Mouse (Mus musculus) liver, embryonic 11.5 days (tissue): ENCODE data around the gene Flt3. TPM values are rescaled to one million over a fixed set of nuclear protein-coding genes. Genes with fewer than 3 reads are reported as not detected.
A peak's percentile ranks its signal among the peaks of the same experiment; 100 is the strongest.

Experiments used
- ATAC-seq: fragments of 200-750 bp; cut with Nextera tagmentation; replicated peaks from 2 replicates; pipeline ENCODE4 v1.8.0; 2017; ENCODE audit warnings: moderate number of reproducible peaks, mild to moderate bottlenecking, moderate TSS enrichment, moderate library complexity; ENCODE audit not compliant: low FRiP score
- DNase-seq: peaks from one replicate; pipeline ENCODE4 v3.0.0-alpha.2; 2017; ENCODE audit warnings: low spot score
- H3K27ac ChIP-seq: fragments of 300-500 bp; sonication (generic); 2 replicates; pipeline ENCODE4 v1.5.1; 2014; ENCODE audit warnings: mild to moderate bottlenecking, low read depth, low read length, control low read depth
- H3K27me3 ChIP-seq: fragments of 300-500 bp; sonication (generic); replicated peaks from 2 replicates; pipeline ENCODE4 v1.6.1; 2014; ENCODE audit warnings: low read length, mixed read lengths; ENCODE audit not compliant: control insufficient read depth, insufficient read depth
- H3K36me3 ChIP-seq: fragments of 300-500 bp; sonication (generic); 2 replicates; pipeline ENCODE4 v1.6.1; 2014; ENCODE audit warnings: mild to moderate bottlenecking, low read length, moderate library complexity, mixed read lengths; ENCODE audit not compliant: control insufficient read depth, insufficient read depth
- H3K4me1 ChIP-seq: fragments of 300-500 bp; sonication (generic); replicated peaks from 2 replicates; pipeline ENCODE4 v1.6.1; 2014; ENCODE audit warnings: low read length, mixed read lengths; ENCODE audit not compliant: control insufficient read depth, insufficient read depth
- H3K4me2 ChIP-seq: fragments of 300-500 bp; sonication (generic); 2 replicates; pipeline ENCODE4 v1.6.1; 2014; ENCODE audit warnings: mild to moderate bottlenecking, control low read depth, moderate library complexity
- H3K4me3 ChIP-seq: fragments of 300-500 bp; sonication (generic); 2 replicates; pipeline ENCODE4 v1.5.1; 2014; ENCODE audit warnings: low read depth, low read length, control low read depth
- H3K9ac ChIP-seq: fragments of 300-500 bp; sonication (generic); 2 replicates; pipeline ENCODE4 v1.6.1; 2014; ENCODE audit warnings: low read depth, low read length, control low read depth
- H3K9me3 ChIP-seq: fragments of 300-500 bp; sonication (generic); 2 replicates; pipeline ENCODE4 v1.6.1; 2016; ENCODE audit warnings: low read length, inconsistent platforms, mixed read lengths; ENCODE audit not compliant: control insufficient read depth
- WGBS: fragments of 180-500 bp; shearing (Covaris S2); extraction: QIAGEN DNeasy Blood & Tissue Kit; methylation state at CpG from one replicate; pipeline ENCODE4 v1.1.7; 2014; 5-methylcytosine and 5-hydroxymethylcytosine counted together
- polyA plus RNA-seq: library from polyadenylated mRNA; unstranded; fragments of >200 nt; fragmentation: Nextera tagmentation; extraction: Ambion mirVana; gene quantifications from 2 replicates; pipeline ENCODE4 v1.2.1, GENCODE M21; 2014

The Flt3 gene
- polyA plus RNA-seq, 1 experiment from 2014 or later, result 1.8 TPM

GRCm38 (mm10) chr5:147332711-147333110 lies 67.6 kb downstream of the Flt3 start:
- no peak overlapping the region for H3K4me2 ChIP-seq
- ATAC-seq, result no peak

GRCm38 (mm10) chr5:147331547-147331946 lies 68.7 kb downstream of the Flt3 start:
- DNase-seq, result no peak
- Histone ChIP-seq H3K27me3 (no peaks in the 10 kb centered on the region), H3K4me3 (no peak overlapping the region), H3K4me2 (no peak overlapping the region), H3K27ac (no peak overlapping the region), H3K9me3 (no peaks in the 10 kb centered on the region), H3K4me1 (no peaks in the 10 kb centered on the region), H3K9ac (no peak overlapping the region), H3K36me3 (no peaks in the 10 kb centered on the region)
- 39% methylated on average over 2 of the region's 2 CpGs for WGBS
- peak; percentile 54; the same call in 1 of the 2 replicates for ATAC-seq

More at GRCm38 (mm10) chr5:147332711-147333110, 67.6 kb downstream of the Flt3 start:
- Histone ChIP-seq H3K4me3 (no peak overlapping the region), H3K4me1 (no peaks in the 10 kb centered on the region), H3K9me3 (no peaks in the 10 kb centered on the region), H3K27me3 (no peaks in the 10 kb centered on the region), H3K9ac (no peak overlapping the region), H3K36me3 (no peaks in the 10 kb centered on the region), H3K27ac (no peak overlapping the region)
- 32% methylated on average over 7 of the region's 7 CpGs for WGBS
- no peak for DNase-seq

GRCm38 (mm10) chr5:147329946-147330345 lies 70.3 kb downstream of the Flt3 start:
- no peak overlapping the region for H3K9ac ChIP-seq
- H3K36me3 ChIP-seq, result no peaks in the 10 kb centered on the region
- H3K27ac ChIP-seq, result no peak overlapping the region
- H3K9me3 ChIP-seq, result no peaks in the 10 kb centered on the region
- H3K4me1 ChIP-seq, result no peaks in the 10 kb centered on the region
- no peak overlapping the region for H3K4me2 ChIP-seq
- no peaks in the 10 kb centered on the region for H3K27me3 ChIP-seq
- WGBS, result 78% methylated on average over 11 of the region's 11 CpGs
- no peak overlapping the region for H3K4me3 ChIP-seq
- no peak for ATAC-seq
- DNase-seq, result no peak

- WGBS, result 83% methylated on average over 5 of the region's 5 CpGs
- H3K4me1 ChIP-seq, result 0 out of 2 replicates have a peak, but pooled peaks cover 1% of the 10 kb centered on the region
- no peaks in the 10 kb centered on the region for H3K36me3 ChIP-seq
- H3K27ac ChIP-seq, result no peak overlapping the region
- no peaks in the 10 kb centered on the region for H3K9me3 ChIP-seq
- DNase-seq (no peak), ATAC-seq (no peak)
- no peak overlapping the region for H3K9ac ChIP-seq
- H3K4me3 ChIP-seq, result no peak overlapping the region
- H3K4me2 ChIP-seq, result no peak overlapping the region
- peaks cover 2% of the 10 kb centered on the region for H3K27me3 ChIP-seq
Observed at GRCm38 (mm10) chr5:147327636-147328035, 72.7 kb downstream of the Flt3 start.

- H3K36me3 ChIP-seq, result no peaks in the 10 kb centered on the region
- peaks cover 16% of the 10 kb centered on the region for H3K27me3 ChIP-seq
- DNase-seq (no peak), ATAC-seq (no peak)
- no peaks in the 10 kb centered on the region for H3K9me3 ChIP-seq
- H3K4me3 ChIP-seq, result no peak overlapping the region
- H3K4me2 ChIP-seq, result no peak overlapping the region
- H3K27ac ChIP-seq, result no peak overlapping the region
- 0 out of 2 replicates have a peak, but pooled peaks cover 2% of the 10 kb centered on the region for H3K4me1 ChIP-seq
- 71% methylated on average over 11 of the region's 11 CpGs for WGBS
- no peak overlapping the region for H3K9ac ChIP-seq
Observed at GRCm38 (mm10) chr5:147325931-147326330, 74.4 kb downstream of the Flt3 start.

- Histone ChIP-seq H3K9ac (no peak overlapping the region), H3K36me3 (no peaks in the 10 kb centered on the region), H3K4me3 (no peak overlapping the region), H3K9me3 (no peaks in the 10 kb centered on the region), H3K4me2 (peak overlapping the region; percentile 34; the same call in 1 of the 2 replicates), H3K27me3 (peaks cover 32% of the 10 kb centered on the region), H3K27ac (no peak overlapping the region), H3K4me1 (0 out of 2 replicates have a peak, but pooled peaks cover 2% of the 10 kb centered on the region)
- peak; percentile 32 for ATAC-seq
- WGBS, result 7% methylated on average over 17 of the region's 17 CpGs
- no peak for DNase-seq
Observed at GRCm38 (mm10) chr5:147323237-147323917, 76.9 kb downstream of the Flt3 start.

GRCm38 (mm10) chr5:147322183-147322582 lies 78.1 kb downstream of the Flt3 start, which contains the start of gene Urad:
Gene Urad (minus strand): TSS chr5:147322440.
- Histone ChIP-seq H3K4me1 (0 out of 2 replicates have a peak, but pooled peaks cover 2% of the 10 kb centered on the region), H3K27ac (no peak within 1 kb of the TSS; the same call in 1 of the 2 replicates), H3K9me3 (no peaks in the 10 kb centered on the region), H3K9ac (no peak within 1 kb of the TSS), H3K4me2 (peak within 1 kb of the TSS; percentile 34; the same call in 1 of the 2 replicates), H3K27me3 (peaks cover 44% of the 10 kb centered on the region), H3K36me3 (no peaks in the 10 kb centered on the region), H3K4me3 (no peak within 1 kb of the TSS)
- ATAC-seq (0 out of 2 replicates have a peak, but pooled peaks have one; percentile 35), DNase-seq (no peak)
- 63% methylated on average over 8 of the region's 8 CpGs for WGBS

- Histone ChIP-seq H3K4me2 (no peak overlapping the region), H3K36me3 (no peaks in the 10 kb centered on the region), H3K27me3 (peaks cover 70% of the 10 kb centered on the region), H3K4me3 (no peak overlapping the region), H3K27ac (no peak overlapping the region), H3K9ac (no peak overlapping the region), H3K4me1 (0 out of 2 replicates have a peak, but pooled peaks cover 2% of the 10 kb centered on the region), H3K9me3 (no peaks in the 10 kb centered on the region)
- ATAC-seq (no peak), DNase-seq (no peak)
Observed at GRCm38 (mm10) chr5:147319653-147320052, 80.6 kb downstream of the Flt3 start.

- DNase-seq (no peak), ATAC-seq (no peak)
- no peaks in the 10 kb centered on the region for H3K9me3 ChIP-seq
- H3K4me3 ChIP-seq, result no peak overlapping the region
- no peak overlapping the region for H3K4me2 ChIP-seq
- peaks cover 86% of the 10 kb centered on the region for H3K27me3 ChIP-seq
- WGBS, result 36% methylated on average over 7 of the region's 7 CpGs
- H3K4me1 ChIP-seq, result 0 out of 2 replicates have a peak, but pooled peaks cover 2% of the 10 kb centered on the region
- no peak overlapping the region for H3K27ac ChIP-seq
- no peak overlapping the region for H3K9ac ChIP-seq
- no peaks in the 10 kb centered on the region for H3K36me3 ChIP-seq
Observed at GRCm38 (mm10) chr5:147317991-147318390, 82.3 kb downstream of the Flt3 start.
